9 mouse cellular contexts compared by ENCODE assay signal in genomic region chr9:22157516-22158265, GRCm38 (mm10). TPM values are rescaled to one million over a fixed set of nuclear protein-coding genes. Genes with fewer than 3 reads are reported as not detected.
DNase-seq lines count a peak whose midpoint lies in the region; ATAC-seq and TF ChIP-seq lines count a peak whose summit lies in the region.
"Had no signal": no experiment of that assay in that cellular context is flagged by ENCODE, and none has a peak within 500 bp of the region (broad histone marks: within the 10 kb centered on the region; RNA-seq: fewer than 3 reads in every experiment).

No protein-coding gene starts in this region.

- H3K27me3 ChIP-seq in heart, embryonic 11.5 days (ENCODE audit: control insufficient read depth, insufficient read depth, low read length), result peaks cover 9% of the 10 kb centered on the region; the same call in 1 of the 2 replicates
- no peaks in the 10 kb centered on the region for H3K27me3 ChIP-seq in C2C12 (ENCODE audit: control insufficient read depth, insufficient read depth, insufficient read length)
- no peaks in the 10 kb centered on the region for H3K27me3 ChIP-seq in hindbrain, embryonic 15.5 days
- no peaks in the 10 kb centered on the region for H3K27me3 ChIP-seq in midbrain, embryonic 16.5 days (ENCODE audit: control insufficient read depth, insufficient read depth, low read depth, low read length)

- peak overlapping the region; percentile 88 for H3K9ac ChIP-seq in heart, embryonic 11.5 days (ENCODE audit: low read depth, low read length)
- H3K9ac ChIP-seq in hindbrain, embryonic 15.5 days, result peak overlapping the region; percentile 83
- peak overlapping the region; percentile 88 for H3K9ac ChIP-seq in midbrain, embryonic 16.5 days (ENCODE audit: low read depth, low read length)

- no peaks in the 10 kb centered on the region for H3K79me3 ChIP-seq in C2C12 (ENCODE audit: low read depth)

- peaks cover 8% of the 10 kb centered on the region; the same call in 1 of the 2 replicates for H3K4me1 ChIP-seq in heart, embryonic 11.5 days (ENCODE audit: control insufficient read depth, insufficient read depth, low read length)
- H3K4me1 ChIP-seq in hindbrain, embryonic 15.5 days (replicated peaks), result peaks cover 19% of the 10 kb centered on the region
- H3K4me1 ChIP-seq in midbrain, embryonic 16.5 days (ENCODE audit: control insufficient read depth, insufficient read depth, low read length), result peaks cover 8% of the 10 kb centered on the region; the same call in 1 of the 2 replicates

- DNase-seq in heart, adult 8-10 months (ENCODE audit: low spot score), result no peak
- DNase-seq in cerebellum, adult 9-11 months, result peak; percentile 60
- no peak for DNase-seq in adrenal gland, postnatal 36 days
- DNase-seq in left cerebral cortex, adult 11 months (ENCODE audit: low spot score), result no peak

- H3K36me3 ChIP-seq in heart, embryonic 11.5 days (ENCODE audit: control insufficient read depth, insufficient read depth, low read length), result no peaks in the 10 kb centered on the region
- H3K36me3 ChIP-seq in C2C12 (ENCODE audit: control insufficient read depth, insufficient read depth), result no peaks in the 10 kb centered on the region
- H3K36me3 ChIP-seq in hindbrain, embryonic 15.5 days, result no peaks in the 10 kb centered on the region
- H3K36me3 ChIP-seq in midbrain, embryonic 16.5 days (ENCODE audit: control insufficient read depth, insufficient read depth, low read length), result no peaks in the 10 kb centered on the region

- peak overlapping the region; percentile 87 for H3K4me2 ChIP-seq in heart, embryonic 11.5 days
- H3K4me2 ChIP-seq in hindbrain, embryonic 15.5 days, result peak overlapping the region; percentile 60
- peak overlapping the region; percentile 50 for H3K4me2 ChIP-seq in midbrain, embryonic 16.5 days (ENCODE audit: low read length)

- H3ac ChIP-seq in C2C12 (ENCODE audit: control insufficient read depth, insufficient read length, low read depth), result no peak overlapping the region

- no peak for ATAC-seq in heart, embryonic 11.5 days (replicated peaks; ENCODE audit: insufficient number of reproducible peaks, low FRiP score, low TSS enrichment)
- ATAC-seq in hindbrain, embryonic 15.5 days (ENCODE audit: low FRiP score, low read depth), result no peak
- ATAC-seq in midbrain, embryonic 16.5 days, result no peak

- H3K27ac ChIP-seq in heart, embryonic 11.5 days (ENCODE audit: low read depth, low read length), result no peak overlapping the region
- H3K27ac ChIP-seq in hindbrain, embryonic 15.5 days (replicated peaks), result peak overlapping the region; percentile 95
- peak overlapping the region; percentile 94 for H3K27ac ChIP-seq in midbrain, embryonic 16.5 days (ENCODE audit: low read length)

- peak overlapping the region; percentile 79 for H3K4me3 ChIP-seq in heart, embryonic 11.5 days (ENCODE audit: low read depth, low read length)
- peak overlapping the region; percentile 51 for H3K4me3 ChIP-seq in C2C12 (ENCODE audit: insufficient read depth, poor library complexity, severe bottlenecking)
- peak overlapping the region; percentile 74 for H3K4me3 ChIP-seq in hindbrain, embryonic 15.5 days
- peak overlapping the region; percentile 69 for H3K4me3 ChIP-seq in midbrain, embryonic 16.5 days (ENCODE audit: low read depth, low read length)

- TF ChIP-seq CTCF in C2C12 (IDR thresholded peaks at IDR 0.05; ENCODE audit: control insufficient read depth, insufficient read depth, insufficient read length), result no peak

- no peaks in the 10 kb centered on the region for H3K9me3 ChIP-seq in heart, embryonic 11.5 days (replicated peaks; ENCODE audit: control insufficient read depth, low read length)
- H3K9me3 ChIP-seq in hindbrain, embryonic 15.5 days, result no peaks in the 10 kb centered on the region
- no peaks in the 10 kb centered on the region for H3K9me3 ChIP-seq in midbrain, embryonic 16.5 days (replicated peaks; ENCODE audit: control insufficient read depth, low read length, poor library complexity, severe bottlenecking)

- 45% methylated on average over 34 of the region's 34 CpGs for WGBS in heart, embryonic 11.5 days (ENCODE audit: insufficient replicate concordance)
- 65% methylated on average over 34 of the region's 34 CpGs for WGBS in hindbrain, embryonic 15.5 days
- whole genome bisulfite sequencing in midbrain, embryonic 16.5 days, result 66% methylated on average over 34 of the region's 34 CpGs

- H3K79me2 ChIP-seq in C2C12 (ENCODE audit: control insufficient read depth, insufficient read depth), result no peaks in the 10 kb centered on the region

TF ChIP-seq in C2C12, 6 proteins besides CTCF, POLR2A, EP300 and RAD21:
- TF ChIP-seq USF1 (IDR thresholded peaks at IDR 0.05; ENCODE audit: low read depth) (no peak), MAX (IDR thresholded peaks at IDR 0.05) (no peak), MYOG (IDR thresholded peaks at IDR 0.05; ENCODE audit: control insufficient read depth, extremely low read depth, insufficient read length) (no peak), CEBPB (IDR thresholded peaks at IDR 0.05; ENCODE audit: low read depth) (no peak), MYOD1 (IDR thresholded peaks at IDR 0.05; ENCODE audit: control insufficient read depth, insufficient read length, low read depth) (no peak), FOSL1 (IDR thresholded peaks at IDR 0.05; ENCODE audit: insufficient read depth, low read length, poor library complexity, severe bottlenecking) (no peak)

RNA-seq across cellular contexts. Expression of gene Pigyl, which starts 1.0 kb away (rescaled TPM):
- 47.0 and 47.8 TPM in 2 replicates for polyA plus RNA-seq in heart, embryonic 11.5 days (2014; fragmentation: Nextera tagmentation; extraction: Ambion mirVana)
- total RNA-seq in heart, adult 8-10 months (2022), result 10 to 100 TPM; 48.6 to 53.6 (median 50.1) TPM
- polyA plus RNA-seq in C2C12 (2012; fragmentation: generic; extraction: Trizol), result 47.9 TPM
- 85.3 and 86.0 TPM in 2 replicates for polyA plus RNA-seq in hindbrain, embryonic 15.5 days (2015; fragmentation: Nextera tagmentation; extraction: Ambion mirVana)
- 86.8 and 96.6 TPM in 2 replicates for polyA plus RNA-seq in midbrain, embryonic 16.5 days (2015; fragmentation: Nextera tagmentation; extraction: Ambion mirVana)
- 10 to 100 TPM; 50.3 to 59.1 TPM for total RNA-seq in adrenal gland, postnatal 36 days (2021)

RNA-seq across cellular contexts. Expression of gene Acp5, which starts 22.2 kb away (rescaled TPM):
- polyA plus RNA-seq in heart, embryonic 11.5 days (2014; fragmentation: Nextera tagmentation; extraction: Ambion mirVana), result 51.6 and 68.9 TPM in 2 replicates
- total RNA-seq in heart, adult 8-10 months (2022), result 1 to 10 TPM in 3 of 4 experiments, under 1 TPM in 1; 0.98 to 1.6 (median 1.2) TPM
- polyA plus RNA-seq in C2C12 (2012; fragmentation: generic; extraction: Trizol), result 0.08 TPM
- 0.44 and 0.97 TPM in 2 replicates for polyA plus RNA-seq in hindbrain, embryonic 15.5 days (2015; fragmentation: Nextera tagmentation; extraction: Ambion mirVana)
- 0.35 and 4.1 TPM in 2 replicates for polyA plus RNA-seq in midbrain, embryonic 16.5 days (2015; fragmentation: Nextera tagmentation; extraction: Ambion mirVana)
- total RNA-seq in adrenal gland, postnatal 36 days (2021), result 10 to 100 TPM; 43.2 to 67.9 TPM

RNA-seq across cellular contexts. Expression of gene Zfp872, which starts 30.2 kb away (rescaled TPM):
- 0.04 and 0.10 TPM in 2 replicates for polyA plus RNA-seq in heart, embryonic 11.5 days (2014; fragmentation: Nextera tagmentation; extraction: Ambion mirVana)
- total RNA-seq in heart, adult 8-10 months (2022), result under 1 TPM in 3 of 4 experiments, not detected in 1; 0.09 to 0.16 (median 0.16) TPM
- not detected for polyA plus RNA-seq in C2C12 (2012; fragmentation: generic; extraction: Trizol)
- 0.58 and 0.79 TPM in 2 replicates for polyA plus RNA-seq in hindbrain, embryonic 15.5 days (2015; fragmentation: Nextera tagmentation; extraction: Ambion mirVana)
- polyA plus RNA-seq in midbrain, embryonic 16.5 days (2015; fragmentation: Nextera tagmentation; extraction: Ambion mirVana), result 0.72 and 0.85 TPM in 2 replicates
- 1 to 10 TPM; 2.7 to 4.3 TPM for total RNA-seq in adrenal gland, postnatal 36 days (2021)
- polyA plus RNA-seq: large intestine, adult 2 months had no signal

RNA-seq across cellular contexts. Expression of gene Elof1, which starts 40.7 kb away (rescaled TPM):
- 132 and 134 TPM in 2 replicates for polyA plus RNA-seq in heart, embryonic 11.5 days (2014; fragmentation: Nextera tagmentation; extraction: Ambion mirVana)
- 10 to 100 TPM; 34.9 to 42.6 (median 39.3) TPM for total RNA-seq in heart, adult 8-10 months (2022)
- polyA plus RNA-seq in C2C12 (2012; fragmentation: generic; extraction: Trizol), result 183 TPM
- polyA plus RNA-seq in hindbrain, embryonic 15.5 days (2015; fragmentation: Nextera tagmentation; extraction: Ambion mirVana), result 183 and 190 TPM in 2 replicates
- polyA plus RNA-seq in midbrain, embryonic 16.5 days (2015; fragmentation: Nextera tagmentation; extraction: Ambion mirVana), result 170 and 188 TPM in 2 replicates
- total RNA-seq in adrenal gland, postnatal 36 days (2021), result 10 to 100 TPM; 73.7 to 78.1 TPM

RNA-seq across cellular contexts. Expression of gene Cnn1, which starts 58.7 kb away (rescaled TPM):
- 388 and 445 TPM in 2 replicates for polyA plus RNA-seq in heart, embryonic 11.5 days (2014; fragmentation: Nextera tagmentation; extraction: Ambion mirVana)
- total RNA-seq in heart, adult 8-10 months (2022), result 1 to 10 TPM; 3.4 to 8.7 (median 6.1) TPM
- 52.4 TPM for polyA plus RNA-seq in C2C12 (2012; fragmentation: generic; extraction: Trizol)
- 1.6 and 2.3 TPM in 2 replicates for polyA plus RNA-seq in hindbrain, embryonic 15.5 days (2015; fragmentation: Nextera tagmentation; extraction: Ambion mirVana)
- polyA plus RNA-seq in midbrain, embryonic 16.5 days (2015; fragmentation: Nextera tagmentation; extraction: Ambion mirVana), result 0.67 and 0.88 TPM in 2 replicates
- 1 to 10 TPM; 1.5 TPM for total RNA-seq in adrenal gland, postnatal 36 days (2021)

Comparison
In these comparisons a context has a peak if more than half of its experiments do, and no peak if none do; other contexts are left out.
1. RNA of gene Acp5, which starts 22.2 kb away (polyA plus RNA-seq): 51.6 to 68.9 TPM in heart, embryonic 11.5 days; 0.35 to 4.1 TPM in midbrain, embryonic 16.5 days, 0.44 to 0.97 TPM in hindbrain, embryonic 15.5 days and 0.08 TPM in C2C12 (single experiment); every median in the first group is over 10 times any median in the second.
2. Peak in every context shown above with its lines, with median percentiles within 50 percentile points of each other: H3K4me2 ChIP-seq, H3K4me3 ChIP-seq and H3K9ac ChIP-seq.